Comparison of ENCODE assay signal across 8 mouse cellular contexts in genomic region chr16:31546062-31546827, GRCm38 (mm10).
DNase-seq lines count a peak whose midpoint lies in the region; ATAC-seq lines count a peak whose summit lies in the region.

No protein-coding gene starts in this region.

- H3K4me1 ChIP-seq in liver, embryonic 11.5 days (replicated peaks; ENCODE audit: control insufficient read depth, insufficient read depth, low read length), result peaks cover 7% of the 10 kb centered on the region
- peaks cover 32% of the 10 kb centered on the region for H3K4me1 ChIP-seq in embryonic facial prominence, embryonic 12.5 days
- H3K4me1 ChIP-seq in limb, embryonic 11.5 days (ENCODE audit: control insufficient read depth, insufficient read depth, low read length), result peaks cover 28% of the 10 kb centered on the region
- peaks cover 7% of the 10 kb centered on the region; the same call in 1 of the 2 replicates for H3K4me1 ChIP-seq in stomach, embryonic 16.5 days (ENCODE audit: control insufficient read depth, insufficient read depth, low read length)

- no peaks in the 10 kb centered on the region for H3K9me3 ChIP-seq in liver, embryonic 11.5 days (ENCODE audit: control insufficient read depth, low read length)
- no peaks in the 10 kb centered on the region for H3K9me3 ChIP-seq in embryonic facial prominence, embryonic 12.5 days
- H3K9me3 ChIP-seq in limb, embryonic 11.5 days (ENCODE audit: control insufficient read depth, low read length), result no peaks in the 10 kb centered on the region
- no peaks in the 10 kb centered on the region for H3K9me3 ChIP-seq in stomach, embryonic 16.5 days (replicated peaks; ENCODE audit: control insufficient read depth, low read length)

- H3K4me3 ChIP-seq in liver, embryonic 11.5 days (ENCODE audit: low read depth, low read length), result 0 out of 2 replicates have a peak overlapping the region, but pooled peaks have one; percentile 11
- H3K4me3 ChIP-seq in embryonic facial prominence, embryonic 12.5 days, result peak overlapping the region; percentile 11; the same call in 1 of the 2 replicates
- H3K4me3 ChIP-seq in limb, embryonic 11.5 days (ENCODE audit: low read depth, low read length), result peak overlapping the region; percentile 15; the same call in 1 of the 2 replicates
- peak overlapping the region; percentile 14 for H3K4me3 ChIP-seq in stomach, embryonic 16.5 days (replicated peaks; ENCODE audit: low read length)

- peak overlapping the region; percentile 49 for H3K4me2 ChIP-seq in liver, embryonic 11.5 days
- H3K4me2 ChIP-seq in embryonic facial prominence, embryonic 12.5 days (replicated peaks), result peak overlapping the region; percentile 36
- H3K4me2 ChIP-seq in limb, embryonic 11.5 days (ENCODE audit: low read depth, severe bottlenecking), result peak overlapping the region; percentile 43
- peak overlapping the region; percentile 42 for H3K4me2 ChIP-seq in stomach, embryonic 16.5 days (ENCODE audit: low read depth, low read length)

- peaks cover 49% of the 10 kb centered on the region for H3K27me3 ChIP-seq in liver, embryonic 11.5 days (replicated peaks; ENCODE audit: control insufficient read depth, insufficient read depth, low read length)
- H3K27me3 ChIP-seq in embryonic facial prominence, embryonic 12.5 days, result peaks cover 2% of the 10 kb centered on the region; the same call in 1 of the 2 replicates
- H3K27me3 ChIP-seq in limb, embryonic 11.5 days (ENCODE audit: control insufficient read depth, insufficient read depth, low read length), result no peaks in the 10 kb centered on the region
- no peaks in the 10 kb centered on the region; the same call in 1 of the 2 replicates for H3K27me3 ChIP-seq in stomach, embryonic 16.5 days (ENCODE audit: control insufficient read depth, insufficient read depth, low read length)

- DNase-seq in liver, embryonic 11.5 days (ENCODE audit: low spot score), result no peak
- no peak for DNase-seq in liver
- peak; percentile 62 for DNase-seq in limb, embryonic 11.5 days (ENCODE audit: low spot score)
- no peak for DNase-seq in right cerebral cortex, postnatal 10 days (ENCODE audit: low spot score in 2 of 2)
- no peak for DNase-seq in urinary bladder, postnatal 4 days (ENCODE audit: low spot score in 2 of 2)
- DNase-seq in cerebellum, adult 11 months, result no peak

- WGBS in liver, embryonic 11.5 days, result 5% methylated on average over 18 of the region's 18 CpGs
- under 1% methylated on average over 18 of the region's 18 CpGs for WGBS in embryonic facial prominence, embryonic 12.5 days
- WGBS in limb, embryonic 11.5 days, result under 1% methylated on average over 18 of the region's 18 CpGs
- WGBS in stomach, embryonic 16.5 days, result 5% methylated on average over 18 of the region's 18 CpGs

- no peak for ATAC-seq in liver, embryonic 11.5 days (replicated peaks; ENCODE audit: low FRiP score)
- ATAC-seq in embryonic facial prominence, embryonic 12.5 days (ENCODE audit: insufficient number of reproducible peaks, insufficient read depth, low FRiP score, low TSS enrichment), result no peak
- no peak for ATAC-seq in limb, embryonic 11.5 days (ENCODE audit: insufficient number of reproducible peaks, low FRiP score, low TSS enrichment, low read depth)
- no peak for ATAC-seq in stomach, embryonic 16.5 days (ENCODE audit: insufficient read depth, low FRiP score)

- no peaks in the 10 kb centered on the region for H3K36me3 ChIP-seq in liver, embryonic 11.5 days (ENCODE audit: control insufficient read depth, insufficient read depth, low read length)
- H3K36me3 ChIP-seq in embryonic facial prominence, embryonic 12.5 days, result no peaks in the 10 kb centered on the region
- no peaks in the 10 kb centered on the region for H3K36me3 ChIP-seq in limb, embryonic 11.5 days (ENCODE audit: control insufficient read depth, insufficient read depth, low read length)
- no peaks in the 10 kb centered on the region for H3K36me3 ChIP-seq in stomach, embryonic 16.5 days (ENCODE audit: control insufficient read depth, insufficient read depth, low read length)

- no peak overlapping the region for H3K27ac ChIP-seq in liver, embryonic 11.5 days (ENCODE audit: low read depth, low read length)
- H3K27ac ChIP-seq in embryonic facial prominence, embryonic 12.5 days, result peak overlapping the region; percentile 71
- peak overlapping the region; percentile 73 for H3K27ac ChIP-seq in limb, embryonic 11.5 days (replicated peaks; ENCODE audit: low read depth, low read length)
- H3K27ac ChIP-seq in stomach, embryonic 16.5 days (ENCODE audit: low read length), result no peak overlapping the region

- no peak overlapping the region for H3K9ac ChIP-seq in liver, embryonic 11.5 days (ENCODE audit: low read depth, low read length)
- H3K9ac ChIP-seq in embryonic facial prominence, embryonic 12.5 days, result no peak overlapping the region
- H3K9ac ChIP-seq in limb, embryonic 11.5 days (ENCODE audit: low read length), result peak overlapping the region; percentile 37
- peak overlapping the region; percentile 43; the same call in 1 of the 2 replicates for H3K9ac ChIP-seq in stomach, embryonic 16.5 days (ENCODE audit: low read length)

Comparison
In these comparisons a context has a peak if more than half of its experiments do, and no peak if none do; other contexts are left out.
1. H3K27ac ChIP-seq: peak in embryonic facial prominence, embryonic 12.5 days (single experiment) and limb, embryonic 11.5 days (single experiment); none in liver, embryonic 11.5 days (single experiment) and stomach, embryonic 16.5 days (single experiment).
2. H3K9ac ChIP-seq: peak in limb, embryonic 11.5 days (single experiment) and stomach, embryonic 16.5 days (single experiment); none in liver, embryonic 11.5 days (single experiment) and embryonic facial prominence, embryonic 12.5 days (single experiment).
3. Peak in every context shown above with its lines, with median percentiles within 50 percentile points of each other: H3K4me2 ChIP-seq and H3K4me3 ChIP-seq.